Mouse (Mus musculus) spleen, embryonic (tissue): ENCODE results near the gene Cdkl5.
"Not testable (repeated sequence)": the region's sequence is repeated elsewhere in the genome, so short reads cannot be mapped to it uniquely, and the experiment has no call there.

ENCODE experiments used
- CTCF ChIA-PET: fragments of 350-600 bp; sonication (Branson Sonifier 250); formaldehyde crosslinking; loops from one replicate; lab custom pipeline; 2022; lab: Charles Lee

The Cdkl5 gene

DNA sequence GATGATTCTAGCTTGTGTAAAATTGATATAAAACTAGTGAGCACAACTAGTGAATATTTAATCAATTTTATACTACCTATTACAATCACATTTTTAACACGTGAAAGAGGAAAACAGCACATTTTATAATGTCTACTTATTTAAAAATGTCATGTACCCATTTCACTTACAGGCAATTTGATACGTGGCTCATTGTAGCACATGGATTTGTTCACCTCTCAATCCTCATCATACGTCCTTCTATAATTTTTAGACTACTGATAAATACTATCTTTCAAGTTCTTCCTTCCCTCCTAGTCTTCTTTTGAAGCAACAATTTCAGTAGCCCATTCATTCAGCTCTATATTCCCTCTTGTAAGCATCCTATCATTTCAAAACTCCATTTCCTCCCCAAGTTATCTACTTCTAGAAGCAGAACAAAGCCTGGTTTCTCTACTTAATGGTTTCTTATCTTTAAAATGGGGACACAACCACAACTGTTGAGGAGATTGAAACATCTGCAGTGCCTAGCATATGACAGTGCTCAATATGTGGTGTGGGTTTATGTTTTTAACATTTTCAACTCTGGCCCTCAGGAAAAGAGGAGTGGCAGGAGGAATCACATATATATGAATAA lies 75.4 kb downstream of the Cdkl5 start:
- CTCF ChIA-PET, result no interaction called here

GRCm38 (mm10) chrX:160906952-160907351 lies 87.6 kb downstream of the Cdkl5 start, which contains the start of gene Gja6:
Gja6 (minus strand) TSS chrX:160907052.
- CTCF ChIA-PET, result no interaction called here

GRCm38 (mm10) chrX:160906477-160906876 lies 88.0 kb downstream of the Cdkl5 start:
- CTCF ChIA-PET, result no interaction called here

GRCm38 (mm10) chrX:160905913-160906312 lies 88.6 kb downstream of the Cdkl5 start:
- CTCF ChIA-PET, result no interaction called here

DNA sequence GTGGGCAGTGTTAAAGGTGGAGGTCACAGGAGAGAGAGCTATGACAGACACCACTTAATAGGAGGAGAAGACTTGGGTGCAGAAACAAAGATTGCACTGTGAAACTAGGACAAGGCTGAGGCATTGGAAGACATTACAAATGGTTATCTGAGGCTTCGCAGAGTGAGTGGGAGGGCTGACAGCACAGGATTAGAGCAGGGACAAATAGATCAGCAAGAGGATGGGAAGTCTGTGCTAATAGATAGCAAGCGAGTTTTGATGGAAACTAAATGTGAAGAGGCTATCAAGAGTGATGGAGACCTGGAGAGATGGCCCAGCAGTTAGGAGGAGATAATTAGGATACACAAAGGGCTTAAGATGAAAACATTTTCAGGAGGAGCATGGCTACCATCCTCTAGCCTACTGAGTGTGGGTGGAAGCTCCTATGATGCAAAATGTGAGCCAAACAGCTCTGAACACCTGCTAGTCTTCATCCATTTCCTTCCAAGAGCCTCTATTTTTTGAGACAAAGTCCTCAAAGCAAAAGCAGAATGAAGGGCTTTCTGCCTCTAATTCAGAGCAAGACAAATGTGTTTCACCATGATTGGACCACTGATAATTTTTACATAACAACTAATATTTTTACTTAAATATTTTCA lies 89.3 kb downstream of the Cdkl5 start:
- CTCF ChIA-PET, result no interaction called here

- CTCF ChIA-PET, result no interaction called here
These were observed 93.4 kb downstream of the Cdkl5 start for GRCm38 (mm10) chrX:160901118-160901517.

DNA sequence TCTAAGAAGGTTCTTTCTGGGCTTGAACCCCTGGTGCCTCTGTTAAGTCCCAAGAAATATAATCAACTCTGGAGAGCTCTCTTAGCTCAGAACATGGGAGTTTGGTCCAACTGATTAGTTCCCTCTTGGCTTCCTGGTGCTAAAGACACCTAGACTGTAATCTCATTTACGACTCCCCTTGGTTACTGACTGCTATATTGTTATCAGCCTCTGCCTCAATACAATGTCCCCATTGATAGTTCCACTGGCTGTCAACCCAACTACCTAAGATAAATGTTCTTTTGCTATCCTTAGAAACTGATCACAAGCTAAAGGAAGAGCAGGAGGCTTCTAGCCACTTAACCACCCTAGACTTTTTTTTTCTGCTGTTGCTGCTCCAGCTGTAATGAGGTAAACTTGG lies 102.4 kb downstream of the Cdkl5 start:
- CTCF ChIA-PET, result no interaction called here

DNA sequence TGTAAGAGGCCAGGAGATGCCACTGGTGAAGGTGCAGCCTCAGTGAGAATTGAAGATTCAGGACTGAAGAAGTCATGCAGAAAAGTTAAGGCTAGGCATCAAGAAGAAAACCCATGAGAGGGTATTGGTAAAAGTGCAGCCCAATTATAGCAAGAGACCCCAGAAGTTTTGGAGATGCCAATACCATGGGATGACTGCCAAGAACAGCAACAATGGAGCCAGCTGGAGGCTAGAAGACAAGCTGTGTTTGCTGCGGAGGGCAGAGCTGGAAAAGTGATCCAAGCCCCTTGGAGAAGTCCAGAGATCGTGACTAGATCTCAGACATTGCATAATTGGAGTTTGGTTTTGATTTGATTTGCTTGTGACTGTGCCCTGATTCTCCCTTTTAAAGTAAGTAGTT lies 108.2 kb downstream of the Cdkl5 start:
- CTCF ChIA-PET, result no interaction called here

GRCm38 (mm10) chrX:160866576-160866975 lies 127.9 kb downstream of the Cdkl5 start:
- CTCF ChIA-PET, result no interaction called here

GRCm38 (mm10) chrX:160865022-160865421 lies 129.5 kb downstream of the Cdkl5 start:
- CTCF ChIA-PET, result no interaction called here

DNA sequence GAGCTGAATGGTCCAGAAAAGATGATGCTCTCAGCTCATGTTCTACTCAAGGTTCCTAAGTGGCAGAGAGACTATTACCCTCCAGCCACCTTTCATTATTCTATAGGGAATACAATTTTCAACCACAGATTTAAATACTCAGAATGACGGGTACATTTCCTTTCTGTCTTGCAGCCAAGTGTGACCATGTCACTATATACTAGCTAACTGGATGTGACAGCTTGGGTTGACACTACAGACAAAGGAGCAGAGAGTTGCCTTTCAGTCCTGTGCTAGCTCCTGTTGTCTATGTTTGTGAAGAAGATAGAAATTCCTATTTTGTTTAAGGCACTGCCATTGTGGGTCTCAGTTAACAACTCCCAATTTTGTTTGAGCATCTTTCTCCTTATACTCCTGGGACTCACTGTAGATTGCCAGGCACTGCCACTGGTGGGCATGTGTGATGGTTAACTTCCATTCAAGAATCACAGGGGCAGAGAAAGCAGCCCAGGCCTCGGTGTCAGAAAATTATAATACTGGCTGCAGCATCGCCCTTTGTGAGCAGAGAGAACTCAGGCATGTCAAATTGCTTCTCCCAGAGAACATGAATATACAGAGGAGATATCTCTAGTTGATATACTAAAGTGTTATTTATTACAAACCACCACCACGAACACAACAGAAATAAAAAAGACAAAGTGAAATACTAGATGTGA lies 130.7 kb downstream of the Cdkl5 start:
- CTCF ChIA-PET, result no interaction called here

DNA sequence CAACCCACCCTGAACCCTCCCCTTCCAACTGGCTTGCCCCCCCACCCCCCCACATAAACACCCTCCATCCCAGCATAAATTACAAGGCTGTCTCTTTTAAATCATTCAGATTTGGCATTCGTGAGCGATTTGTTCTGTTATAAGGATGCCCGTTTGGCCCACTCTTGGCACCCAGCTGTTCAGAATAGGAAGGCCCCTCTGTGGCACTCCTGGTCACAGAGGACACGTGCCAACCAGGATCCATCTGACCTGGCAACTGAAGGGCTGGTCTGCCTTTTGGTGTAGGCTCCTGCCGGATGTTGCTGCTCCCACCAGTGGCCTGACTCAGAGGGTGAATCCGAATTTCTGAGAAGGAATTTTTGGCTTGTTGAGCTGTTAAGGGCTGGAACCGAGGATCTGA lies 186.3 kb downstream of the Cdkl5 start:
- CTCF ChIA-PET, result no interaction called here

DNA sequence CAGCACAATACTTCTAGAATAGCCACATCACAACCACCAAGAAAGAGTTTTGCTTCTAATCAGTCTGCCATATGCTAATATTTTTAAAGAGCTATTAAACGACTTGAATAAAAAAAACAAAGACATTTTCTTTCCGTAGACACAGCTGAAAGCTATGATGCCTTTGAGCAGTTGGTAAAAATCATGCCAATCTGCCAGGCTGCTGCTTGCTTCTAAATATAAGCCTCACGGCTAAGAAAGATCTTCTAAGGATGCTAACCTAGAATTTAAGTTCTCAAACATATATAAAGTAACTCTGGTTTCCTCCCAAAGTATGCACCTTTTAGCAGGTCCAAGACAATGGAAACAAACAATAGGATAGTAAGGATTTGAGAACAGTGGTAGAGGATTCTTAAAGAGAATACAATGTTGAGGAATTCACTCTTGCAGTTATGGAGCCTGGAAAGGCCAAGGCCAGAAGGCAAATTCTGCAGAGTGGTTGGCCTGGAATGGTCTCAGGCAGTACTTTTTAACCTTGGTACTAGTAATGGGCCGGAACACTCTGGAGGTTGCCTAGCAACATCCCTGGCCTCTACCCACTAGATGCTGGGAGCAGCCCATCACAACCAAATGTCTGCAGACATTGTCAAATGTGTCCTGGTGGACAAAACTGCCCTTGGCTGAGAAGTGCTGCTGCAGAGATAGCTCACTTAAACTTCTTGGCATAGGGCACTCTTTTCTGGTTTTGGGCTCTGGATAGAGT lies 189.9 kb downstream of the Cdkl5 start:
- CTCF ChIA-PET, result no interaction called here

- CTCF ChIA-PET, result no interaction called here
These were observed 199.6 kb downstream of the Cdkl5 start for GRCm38 (mm10) chrX:160794920-160795319.

GRCm38 (mm10) chrX:160782276-160782675 lies 212.2 kb downstream of the Cdkl5 start:
- CTCF ChIA-PET, result interaction anchor here (0.5 kb wide), 1 partner anchor 43 kb away, joined by 3 read pairs; no protein-coding TSS in a partner anchor

GRCm38 (mm10) chrX:160773033-160773432 lies 221.5 kb downstream of the Cdkl5 start:
- CTCF ChIA-PET, result no interaction called here

GRCm38 (mm10) chrX:160769622-160770021 lies 224.9 kb downstream of the Cdkl5 start:
- CTCF ChIA-PET, result not testable (repeated sequence)

- CTCF ChIA-PET, result no interaction called here
These were observed 226.8 kb downstream of the Cdkl5 start, which contains the start of gene Rs1 for GRCm38 (mm10) chrX:160767713-160768112. Rs1 (plus strand) TSS chrX:160768013.

- CTCF ChIA-PET, result no interaction called here
These were observed 228.3 kb downstream of the Cdkl5 start for GRCm38 (mm10) chrX:160766233-160766616.

DNA sequence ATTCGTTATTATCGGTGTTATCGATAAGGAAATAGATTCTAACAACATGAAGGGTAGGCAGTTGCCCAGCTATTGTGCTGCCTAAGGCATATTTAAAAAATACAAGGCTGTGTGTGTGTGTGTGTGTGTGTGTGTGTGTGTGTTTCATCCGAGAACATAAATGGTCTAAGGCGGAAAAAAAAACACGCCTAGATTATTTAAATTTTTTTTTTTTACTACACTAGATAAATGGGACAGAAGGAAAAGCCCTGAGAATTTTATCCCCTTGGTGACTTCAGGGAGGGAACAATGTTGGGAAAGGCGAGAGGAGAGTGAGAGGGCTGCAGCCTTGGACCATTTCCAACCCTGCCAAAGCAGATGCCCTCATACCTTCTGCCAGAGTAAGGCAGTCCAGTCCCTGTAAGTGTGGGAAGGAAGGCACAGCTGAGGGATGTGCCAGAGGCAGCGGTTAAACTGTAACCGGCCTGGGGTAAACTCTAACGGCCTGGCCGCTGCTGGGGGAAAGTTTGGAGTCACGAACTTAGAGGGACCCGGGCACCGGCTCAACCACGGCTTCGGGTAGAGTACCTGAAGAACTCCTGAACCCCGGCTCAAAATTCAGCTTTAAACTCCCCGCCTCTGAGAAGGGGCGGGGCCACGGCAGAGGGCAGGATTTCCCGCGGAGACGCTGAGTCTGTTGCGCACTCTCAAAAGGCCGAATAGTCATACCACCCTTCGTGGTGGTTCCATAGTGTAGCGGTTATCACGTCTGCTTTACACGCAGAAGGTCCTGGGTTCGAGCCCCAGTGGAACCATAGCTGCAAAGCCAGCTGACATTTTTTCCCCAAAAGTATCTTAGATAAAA lies 228.9 kb downstream of the Cdkl5 start:
- CTCF ChIA-PET, result no interaction called here

DNA sequence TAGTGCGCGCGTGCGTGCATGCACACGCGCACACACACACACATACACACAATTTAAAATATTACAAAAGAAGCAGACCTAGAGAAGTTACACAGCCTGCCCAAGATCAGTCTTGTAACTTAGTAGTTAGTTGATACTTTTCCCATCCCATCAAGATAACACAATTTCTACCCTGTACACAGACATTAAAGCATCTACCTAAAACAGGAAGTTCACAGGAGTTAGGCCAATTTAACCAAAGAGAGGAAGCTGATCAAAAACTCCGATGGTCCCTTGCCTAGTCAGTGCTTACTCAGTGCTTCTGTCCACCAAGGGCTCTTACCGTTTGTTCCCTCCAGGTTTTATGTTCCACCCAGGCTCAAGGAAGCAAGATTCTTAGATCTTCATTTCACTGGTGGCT lies 243.7 kb downstream of the Cdkl5 start:
- CTCF ChIA-PET, result no interaction called here
